In the genomic region with DNA sequence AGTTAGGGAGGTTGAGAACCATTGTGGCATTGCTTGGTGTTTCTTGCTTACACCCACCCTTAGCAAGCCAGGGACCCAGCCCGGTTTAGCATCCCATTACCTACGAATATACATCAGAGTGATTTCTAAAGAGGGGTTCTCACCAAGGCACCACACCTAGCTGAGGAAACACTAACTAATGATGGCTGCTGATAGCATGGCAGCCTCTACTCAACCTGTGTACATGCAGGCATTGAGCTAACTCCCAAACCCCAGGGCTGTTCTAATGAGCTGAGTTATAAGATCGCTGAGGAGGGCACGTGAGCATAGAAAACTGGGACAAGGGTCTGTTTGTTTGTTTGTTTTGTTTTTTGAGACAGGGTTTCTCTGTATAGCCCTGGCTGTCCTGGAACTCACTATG, we compare ENCODE assay signal across 16 mouse cellular contexts.
"Had no signal": no experiment of that assay in that cellular context is flagged by ENCODE, and none has a peak within 500 bp of the region (broad histone marks: within the 10 kb centered on the region; RNA-seq: fewer than 3 reads in every experiment).

No protein-coding gene starts in this region.

- H3K4me2 ChIP-seq: neural tube, embryonic 13.5 days; neural tube, embryonic 15.5 days; stomach, embryonic 15.5 days had no signal

- DNase-seq: retina, postnatal 1 day; right cerebral cortex, adult 18-20 months; right cerebral cortex, postnatal 14 days; right cerebral cortex, postnatal 25 days; right cerebral cortex, postnatal 4 days; spleen, adult 18-20 months; thymus, adult 18-20 months; thymus, adult 2 months; thymus, postnatal 14 days; thymus, postnatal 25 days; thymus, postnatal 36 days; thymus, postnatal 4 days had no signal

- H3K27me3 ChIP-seq: neural tube, embryonic 13.5 days; neural tube, embryonic 15.5 days; stomach, embryonic 15.5 days had no signal

- H3K9ac ChIP-seq: neural tube, embryonic 13.5 days; neural tube, embryonic 15.5 days; stomach, embryonic 15.5 days had no signal

- H3K4me1 ChIP-seq: neural tube, embryonic 13.5 days; neural tube, embryonic 15.5 days; stomach, embryonic 15.5 days had no signal

- H3K27ac ChIP-seq: neural tube, embryonic 13.5 days; neural tube, embryonic 15.5 days; stomach, embryonic 15.5 days; stomach, postnatal 0 days had no signal

- H3K4me3 ChIP-seq: neural tube, embryonic 13.5 days; neural tube, embryonic 15.5 days; stomach, embryonic 15.5 days had no signal
